ENCODE assay signal across 1 mouse cellular context in the genomic region with DNA sequence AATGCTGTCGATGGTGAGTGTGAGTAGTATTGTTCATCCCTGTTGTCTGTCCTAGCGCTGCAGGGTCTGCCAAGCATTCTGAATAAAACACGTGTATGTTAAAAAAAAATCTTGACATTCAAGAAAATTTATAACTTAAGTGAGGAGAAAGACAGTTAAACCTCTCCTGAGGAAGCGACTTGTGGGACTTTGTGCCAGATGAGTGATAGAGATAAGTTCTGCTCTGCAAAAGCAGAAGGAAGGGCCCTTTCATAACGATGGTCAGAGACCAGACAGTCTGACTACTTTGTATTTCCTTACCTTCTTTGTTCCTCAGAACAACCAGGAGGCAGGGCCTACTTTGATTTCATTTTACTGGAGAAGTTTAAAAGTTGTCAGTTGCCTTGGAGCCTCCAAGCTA.
TF ChIP-seq lines count a peak whose summit lies in the region.

No protein-coding gene starts in this region.

TF ChIP-seq in MEL, 35 proteins besides CTCF, POLR2A, EP300 and RAD21 (continued from another document):
- TF ChIP-seq MYC (IDR thresholded peaks at IDR 0.05; ENCODE audit: low read depth, low read length) (peak; percentile 95), MAZ (IDR thresholded peaks at IDR 0.05; ENCODE audit: low read depth, low read length) (peak; percentile 68; the same call in 1 of the 2 replicates), JUND (IDR thresholded peaks at IDR 0.05; ENCODE audit: low read depth, low read length) (0 out of 2 replicates have a peak, but pooled peaks have one; percentile 25), CHD2 (IDR thresholded peaks at IDR 0.05; ENCODE audit: low read length) (no peak; the same call in 1 of the 2 replicates), NRF1 (IDR thresholded peaks at IDR 0.05; ENCODE audit: insufficient read depth, low read depth, low read length, poor library complexity, severe bottlenecking) (no peak)
TF ChIP-seq in MEL: peak in this region for 20.
